Mouse (Mus musculus) heart, adult 10 weeks (tissue): ENCODE measurements around the gene Trim8. TPM values are rescaled to one million over a fixed set of nuclear protein-coding genes. Genes with fewer than 3 reads are reported as not detected.

Experiments used
- polyA plus RNA-seq: library from polyadenylated mRNA; stranded (reverse); fragments of 350-450 nt; fragmentation: Illumina TruSeq; extraction: RNeasy Lipid Tissue Mini Kit (QIAGEN cat#74804); gene quantifications from one replicate; pipeline ENCODE4 v1.2.3, GENCODE M21; 2014; ENCODE audit warnings: low read depth, low replicate concordance

Trim8 gene
- polyA plus RNA-seq: 17.6 TPM

DNA sequence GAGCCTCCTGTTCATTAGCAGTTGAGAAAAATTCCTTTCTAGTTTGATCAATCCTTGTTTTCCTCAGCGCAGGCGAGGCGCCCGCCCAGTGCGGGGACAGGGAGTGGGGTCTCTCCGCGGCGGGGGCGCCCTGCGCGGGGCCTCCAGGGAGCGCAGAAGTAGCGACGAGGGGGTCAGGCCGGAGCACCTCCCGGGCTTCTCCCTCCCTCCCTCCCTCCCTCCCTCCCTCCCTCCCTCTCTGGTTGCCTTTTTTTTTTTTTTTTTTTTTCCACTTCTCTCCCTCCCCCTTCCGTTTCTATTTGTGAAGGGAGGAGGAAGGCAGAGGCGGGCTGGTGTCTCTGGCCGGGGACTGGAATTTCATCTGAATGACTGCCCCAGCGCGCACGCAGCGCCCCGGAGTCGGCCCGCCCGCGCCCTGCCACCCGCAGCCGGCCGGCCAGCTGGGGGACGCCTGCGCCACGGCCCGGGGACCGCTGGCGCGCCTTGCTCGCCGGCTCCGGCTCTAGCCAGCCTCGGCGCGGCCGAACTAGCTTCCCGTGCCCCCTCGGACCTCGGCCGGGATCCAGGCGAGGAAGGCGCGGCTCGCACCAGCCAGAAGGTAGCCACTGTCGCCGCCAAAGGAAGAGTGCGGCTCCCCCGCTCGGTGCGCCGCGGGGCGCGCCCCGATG, at the start of gene Trim8:
Trim8 (plus strand) TSS at position 302 of the 668 bp plus-strand sequence.

Other genes with a start within 250 kb of the Trim8 start
- 16.1 TPM for gene Nfkb2, start 197.4 kb upstream of the Trim8 start, polyA plus RNA-seq
- 1.1 TPM for gene Psd, start 174.5 kb upstream of the Trim8 start, polyA plus RNA-seq
- 4.8 TPM for gene Fbxl15, start 173.5 kb upstream of the Trim8 start, polyA plus RNA-seq
- 100 TPM for gene Cuedc2, start 163.0 kb upstream of the Trim8 start, polyA plus RNA-seq
- 2.7 TPM for gene Mfsd13a, start 160.6 kb upstream of the Trim8 start, polyA plus RNA-seq
- gene 2310034G01Rik, start 151.4 kb upstream of the Trim8 start, polyA plus RNA-seq: 0.89 TPM
- 83.6 TPM for gene Actr1a, start 106.0 kb upstream of the Trim8 start, polyA plus RNA-seq
- gene Sufu, start 104.8 kb upstream of the Trim8 start, polyA plus RNA-seq: 7.3 TPM
- gene Arl3, start 71.5 kb downstream of the Trim8 start, polyA plus RNA-seq: 88.9 TPM
- gene Sfxn2, start 71.7 kb downstream of the Trim8 start, polyA plus RNA-seq: 5.6 TPM
- 45.2 TPM for gene Wbp1l, start 97.4 kb downstream of the Trim8 start, polyA plus RNA-seq
- gene Cyp17a1, start 171.5 kb downstream of the Trim8 start, polyA plus RNA-seq: 0.24 TPM
- 9.9 TPM for gene Borcs7, start 188.2 kb downstream of the Trim8 start, polyA plus RNA-seq
- 73.4 TPM for gene As3mt, start 205.8 kb downstream of the Trim8 start, polyA plus RNA-seq